Mouse (Mus musculus): ENCODE results near the gene Tmem14a. TPM values are rescaled to one million over a fixed set of nuclear protein-coding genes. Genes with fewer than 3 reads are reported as not detected.

Tmem14a gene
- polyA plus RNA-seq, 1 experiment, result 0.52 TPM

DNA sequence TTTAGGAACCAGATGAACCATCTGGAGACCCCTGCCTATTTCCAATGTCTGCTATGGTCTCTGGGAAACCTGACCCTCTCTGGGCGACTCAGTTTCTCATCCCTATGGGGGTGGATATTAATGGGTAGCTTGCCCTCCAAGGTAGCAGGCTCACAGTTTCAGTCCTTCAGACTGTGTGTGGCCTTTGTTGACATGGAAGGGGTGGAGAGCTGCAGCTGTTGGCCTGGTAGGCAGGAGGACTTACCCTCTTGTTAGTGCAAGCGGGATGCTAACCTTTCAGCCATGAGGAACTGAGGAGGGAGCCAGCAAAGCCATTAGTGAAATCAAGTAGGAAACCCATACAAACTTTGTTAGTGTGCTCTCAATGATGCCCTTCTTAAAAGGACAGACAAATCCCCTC, 12.0 kb downstream of the Tmem14a start:
- no peak overlapping the region for H3ac ChIP-seq (ENCODE audit: control insufficient read depth, insufficient read length)
- H3K4me2 ChIP-seq (ENCODE audit: low read depth), result no peak overlapping the region
- H3K36me3 ChIP-seq (ENCODE audit: control insufficient read depth, insufficient read depth), result no peaks in the 10 kb centered on the region
- no peaks in the 10 kb centered on the region for H3K27me3 ChIP-seq (ENCODE audit: control insufficient read depth, insufficient read depth, insufficient read length)
- TF ChIP-seq MYOD1 (IDR thresholded peaks at IDR 0.05; ENCODE audit: control insufficient read depth in 1 of 3, insufficient read length in 2 of 3, low read depth in 2 of 3), result no peak
- no peak for TF ChIP-seq TCF12 (IDR thresholded peaks at IDR 0.05; ENCODE audit: insufficient read depth, poor library complexity, severe bottlenecking)
- no peak overlapping the region for H3K4me3 ChIP-seq
- no peaks in the 10 kb centered on the region for H3K79me2 ChIP-seq (ENCODE audit: control insufficient read depth, insufficient read depth)

DNA sequence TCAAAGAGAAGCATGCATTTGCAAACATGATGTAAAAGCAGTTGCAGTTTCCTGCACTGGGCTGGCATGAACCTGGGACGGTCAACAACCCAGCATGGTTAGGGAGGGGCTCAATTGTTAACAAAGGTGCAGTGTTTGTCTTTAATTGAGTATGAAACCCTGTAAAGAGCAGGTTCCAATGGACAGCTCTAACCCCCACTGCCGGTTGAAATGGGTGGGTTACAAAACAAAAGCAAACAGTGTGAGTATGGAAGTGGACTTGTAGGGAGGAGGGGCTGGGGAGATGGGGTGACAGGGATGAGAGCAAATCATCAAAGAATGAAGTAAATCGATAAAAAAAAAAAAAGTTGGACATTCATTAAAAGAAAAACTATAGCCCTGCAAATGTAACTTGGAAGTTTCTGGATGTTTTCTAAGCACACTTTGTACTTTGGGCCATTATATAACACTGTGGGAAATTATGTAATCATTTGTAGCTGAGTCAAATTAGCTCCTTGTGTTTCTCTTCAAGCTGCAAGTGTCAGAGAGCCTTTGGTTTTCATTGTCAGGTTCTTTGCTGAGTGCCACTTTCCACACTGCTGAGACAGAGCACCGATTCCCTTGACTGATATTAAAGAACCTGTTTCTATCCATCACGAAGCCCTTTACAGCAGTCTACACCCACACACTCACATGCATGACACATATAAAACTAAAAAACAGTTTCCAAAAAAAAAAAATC, 13.5 kb downstream of the Tmem14a start:
- TF ChIP-seq E2F4 (IDR thresholded peaks at IDR 0.05; ENCODE audit: insufficient read depth), result no peak
- TF ChIP-seq TCF12 (IDR thresholded peaks at IDR 0.05; ENCODE audit: insufficient read depth, poor library complexity, severe bottlenecking), result no peak
- TF ChIP-seq CEBPB (IDR thresholded peaks at IDR 0.05; ENCODE audit: insufficient read depth, poor library complexity, severe bottlenecking), result no peak
- TF ChIP-seq TCF3 (IDR thresholded peaks at IDR 0.05; ENCODE audit: insufficient read length, low read depth), result no peak
- TF ChIP-seq MAX (IDR thresholded peaks at IDR 0.05; ENCODE audit: low read depth), result no peak
- TF ChIP-seq POLR2AphosphoS2 (IDR thresholded peaks at IDR 0.05; ENCODE audit: insufficient read length, low read depth), result no peak
- TF ChIP-seq USF1 (IDR thresholded peaks at IDR 0.05; ENCODE audit: low read depth), result no peak
- no peak for TF ChIP-seq SRF (IDR thresholded peaks at IDR 0.05; ENCODE audit: control insufficient read depth, insufficient read length, low read depth)
- no peak for TF ChIP-seq POLR2A (IDR thresholded peaks at IDR 0.05; ENCODE audit: insufficient read length, low read depth)
- TF ChIP-seq MYOG (IDR thresholded peaks at IDR 0.05; ENCODE audit: control insufficient read depth in 1 of 3, insufficient read depth in 1 of 3, insufficient read length in 2 of 3, low read depth in 2 of 3), result no peak
- no peak for TF ChIP-seq REST (IDR thresholded peaks at IDR 0.05; ENCODE audit: insufficient read depth, insufficient read length)
- no peak for TF ChIP-seq MYOD1 (IDR thresholded peaks at IDR 0.05; ENCODE audit: control insufficient read depth in 1 of 3, insufficient read length in 2 of 3, low read depth in 2 of 3)
- no peak overlapping the region for H3ac ChIP-seq (ENCODE audit: control insufficient read depth, insufficient read length)
- H3K4me3 ChIP-seq, result no peak overlapping the region
- H3K4me2 ChIP-seq (ENCODE audit: low read depth), result no peak overlapping the region
- no peaks in the 10 kb centered on the region for H3K36me3 ChIP-seq (ENCODE audit: control insufficient read depth, insufficient read depth)
- H3K79me2 ChIP-seq (ENCODE audit: control insufficient read depth, insufficient read depth), result no peaks in the 10 kb centered on the region
- H3K27me3 ChIP-seq (ENCODE audit: control insufficient read depth, insufficient read depth, insufficient read length), result no peaks in the 10 kb centered on the region

DNA sequence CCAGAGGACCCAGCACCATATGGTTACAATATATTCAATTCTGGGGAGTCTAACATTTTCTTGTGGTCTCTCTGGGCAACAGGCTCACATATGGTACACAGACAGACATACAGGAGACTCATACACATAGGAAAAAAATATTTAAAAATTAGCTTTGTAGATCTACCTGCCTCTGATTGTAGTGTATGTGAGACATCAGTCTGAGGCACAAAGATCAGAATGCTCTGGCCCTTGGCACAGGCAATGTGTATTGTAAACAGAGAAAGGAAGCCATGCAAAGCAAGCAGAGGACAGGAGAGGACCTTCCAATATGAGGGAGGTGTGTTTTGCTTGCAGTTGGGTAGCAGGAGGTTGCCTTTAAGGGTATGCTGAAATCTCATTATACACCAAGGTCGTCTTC, 14.1 kb downstream of the Tmem14a start:
- H3K27me3 ChIP-seq (ENCODE audit: control insufficient read depth, insufficient read depth, insufficient read length), result no peaks in the 10 kb centered on the region
- no peaks in the 10 kb centered on the region for H3K79me2 ChIP-seq (ENCODE audit: control insufficient read depth, insufficient read depth)
- TF ChIP-seq POLR2A (IDR thresholded peaks at IDR 0.05; ENCODE audit: insufficient read length, low read depth) (no peak), TCF3 (IDR thresholded peaks at IDR 0.05; ENCODE audit: insufficient read length, low read depth) (no peak), MYOG (IDR thresholded peaks at IDR 0.05; ENCODE audit: control insufficient read depth in 1 of 3, insufficient read depth in 1 of 3, insufficient read length in 2 of 3, low read depth in 2 of 3) (no peak), POLR2AphosphoS2 (IDR thresholded peaks at IDR 0.05; ENCODE audit: insufficient read length, low read depth) (no peak), REST (IDR thresholded peaks at IDR 0.05; ENCODE audit: insufficient read depth, insufficient read length) (no peak), MAX (IDR thresholded peaks at IDR 0.05; ENCODE audit: low read depth) (no peak), E2F4 (IDR thresholded peaks at IDR 0.05; ENCODE audit: insufficient read depth) (no peak), USF1 (IDR thresholded peaks at IDR 0.05; ENCODE audit: low read depth) (no peak), SRF (IDR thresholded peaks at IDR 0.05; ENCODE audit: control insufficient read depth, insufficient read length, low read depth) (no peak), TCF12 (IDR thresholded peaks at IDR 0.05; ENCODE audit: insufficient read depth, poor library complexity, severe bottlenecking) (no peak), MYOD1 (IDR thresholded peaks at IDR 0.05; ENCODE audit: control insufficient read depth in 1 of 3, insufficient read length in 2 of 3, low read depth in 2 of 3) (no peak), CEBPB (IDR thresholded peaks at IDR 0.05; ENCODE audit: insufficient read depth, poor library complexity, severe bottlenecking) (no peak)
- H3K36me3 ChIP-seq (ENCODE audit: control insufficient read depth, insufficient read depth), result no peaks in the 10 kb centered on the region
- no peak overlapping the region for H3ac ChIP-seq (ENCODE audit: control insufficient read depth, insufficient read length)
- H3K4me2 ChIP-seq (ENCODE audit: low read depth), result no peak overlapping the region
- H3K4me3 ChIP-seq, result no peak overlapping the region

DNA sequence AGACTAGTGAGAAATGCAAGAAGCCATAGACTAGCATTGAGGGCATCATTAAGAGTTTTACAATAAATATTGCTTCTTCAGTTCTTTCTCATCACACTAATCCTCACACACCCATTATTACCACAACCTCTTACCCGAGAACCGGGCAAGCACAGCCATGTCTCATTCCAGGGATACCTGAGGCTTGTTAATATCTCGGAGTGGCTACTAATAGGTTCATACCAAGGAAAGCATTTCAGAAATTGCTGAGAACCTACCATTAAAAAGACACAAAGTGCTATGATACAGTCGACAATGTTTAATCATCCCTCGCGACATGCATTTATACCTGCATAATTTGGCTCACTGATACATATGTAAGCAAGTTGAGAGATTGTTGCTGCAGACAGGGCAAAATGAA, 17.0 kb downstream of the Tmem14a start:
- Histone ChIP-seq H3K27me3 (ENCODE audit: control insufficient read depth, insufficient read depth, insufficient read length) (no peaks in the 10 kb centered on the region), H3K79me2 (ENCODE audit: control insufficient read depth, insufficient read depth) (no peaks in the 10 kb centered on the region), H3K4me2 (ENCODE audit: low read depth) (no peak overlapping the region), H3K36me3 (ENCODE audit: control insufficient read depth, insufficient read depth) (no peaks in the 10 kb centered on the region), H3ac (ENCODE audit: control insufficient read depth, insufficient read length) (no peak overlapping the region), H3K4me3 (no peak overlapping the region)
- no peak for TF ChIP-seq POLR2AphosphoS2 (IDR thresholded peaks at IDR 0.05; ENCODE audit: insufficient read length, low read depth)
- TF ChIP-seq USF1 (IDR thresholded peaks at IDR 0.05; ENCODE audit: low read depth), result no peak
- no peak for TF ChIP-seq MAX (IDR thresholded peaks at IDR 0.05; ENCODE audit: low read depth)
- TF ChIP-seq TCF12 (IDR thresholded peaks at IDR 0.05; ENCODE audit: insufficient read depth, poor library complexity, severe bottlenecking), result no peak
- TF ChIP-seq POLR2A (IDR thresholded peaks at IDR 0.05; ENCODE audit: insufficient read length, low read depth), result no peak
- TF ChIP-seq SRF (IDR thresholded peaks at IDR 0.05; ENCODE audit: control insufficient read depth, insufficient read length, low read depth), result no peak
- TF ChIP-seq E2F4 (IDR thresholded peaks at IDR 0.05; ENCODE audit: insufficient read depth), result no peak
